In genomic region chr19:5561886-5562285, GRCm38 (mm10) we compare ENCODE assay signal across 20 mouse cellular contexts. TPM values are rescaled to one million over a fixed set of nuclear protein-coding genes. Genes with fewer than 3 reads are reported as not detected.
DNase-seq lines count a peak whose midpoint lies in the region; ATAC-seq and TF ChIP-seq lines count a peak whose summit lies in the region.
"Had no signal": no experiment of that assay in that cellular context is flagged by ENCODE, and none has a peak within 500 bp of the region (broad histone marks: within the 10 kb centered on the region; RNA-seq: fewer than 3 reads in every experiment).

No protein-coding gene starts in this region.

- no peak for TF ChIP-seq CTCF in stomach, postnatal 0 days (IDR thresholded peaks at IDR 0.05; ENCODE audit: low read depth)

- H3K9ac ChIP-seq in kidney, embryonic 16.5 days (replicated peaks; ENCODE audit: low read length): peak overlapping the region; percentile 42; the same call in 1 of the 2 replicates
- peak overlapping the region; percentile 27; the same call in 1 of the 2 replicates for H3K9ac ChIP-seq in stomach, postnatal 0 days (ENCODE audit: low read length)
- no peak overlapping the region for H3K9ac ChIP-seq in liver, embryonic 11.5 days (ENCODE audit: low read depth, low read length)
- H3K9ac ChIP-seq: forebrain, postnatal 0 days; hindbrain, embryonic 13.5 days; liver, embryonic 12.5 days had no signal

- H3K4me2 ChIP-seq in kidney, embryonic 16.5 days (replicated peaks; ENCODE audit: low read depth, low read length): peak overlapping the region; percentile 66
- H3K4me2 ChIP-seq in stomach, postnatal 0 days (replicated peaks; ENCODE audit: low read depth): no peak overlapping the region
- H3K4me2 ChIP-seq in liver, embryonic 11.5 days: no peak overlapping the region
- H3K4me2 ChIP-seq: hindbrain, embryonic 13.5 days; liver, embryonic 12.5 days had no signal

- no peaks in the 10 kb centered on the region for H3K36me3 ChIP-seq in kidney, embryonic 16.5 days (ENCODE audit: insufficient read depth, low read length)
- no peaks in the 10 kb centered on the region for H3K36me3 ChIP-seq in stomach, postnatal 0 days (ENCODE audit: control insufficient read depth, insufficient read depth, low read length)
- no peaks in the 10 kb centered on the region for H3K36me3 ChIP-seq in liver, embryonic 11.5 days (ENCODE audit: control insufficient read depth, insufficient read depth, low read length)
- H3K36me3 ChIP-seq: heart, embryonic 10.5 days; hindbrain, embryonic 13.5 days; liver, embryonic 12.5 days had no signal

- no peak for ATAC-seq in CD4-positive, CD25-positive, alpha-beta regulatory T cell, adult 4 months
- ATAC-seq in kidney, embryonic 16.5 days (ENCODE audit: low FRiP score, low TSS enrichment): no peak
- no peak for ATAC-seq in stomach, postnatal 0 days (ENCODE audit: low FRiP score, low TSS enrichment)
- ATAC-seq in activated CD4-positive, CD25-positive, alpha-beta regulatory T cell, adult 4 months: no peak
- ATAC-seq in liver, embryonic 11.5 days (replicated peaks; ENCODE audit: low FRiP score): no peak
- ATAC-seq: forebrain, postnatal 0 days; inflammation-experienced regulatory T-cells, adult 6 months; liver, embryonic 12.5 days had no signal

- H3K27ac ChIP-seq in kidney, embryonic 16.5 days (ENCODE audit: low read length): peak overlapping the region; percentile 89
- peak overlapping the region; percentile 25 for H3K27ac ChIP-seq in stomach, postnatal 0 days (replicated peaks)
- no peak overlapping the region for H3K27ac ChIP-seq in liver, embryonic 11.5 days (ENCODE audit: low read depth, low read length)
- H3K27ac ChIP-seq: heart, embryonic 10.5 days; hindbrain, embryonic 13.5 days; liver, embryonic 12.5 days had no signal

- DNase-seq in CD4-positive, CD25-positive, alpha-beta regulatory T cell, adult 2 months (ENCODE audit: low read depth, low spot score): peak; percentile 17
- DNase-seq in kidney, postnatal 25 days: no peak
- DNase-seq in kidney, postnatal 36 days: peak; percentile 14 to 36
- DNase-seq in stomach, postnatal 0 days (ENCODE audit: low spot score): peak; percentile 53
- no peak for DNase-seq in liver, embryonic 11.5 days (ENCODE audit: low spot score)
- DNase-seq: adrenal gland, postnatal 25 days; cerebellum, adult 11 months; cerebellum, postnatal 10 days; embryo, embryonic 11 days; forebrain, postnatal 0 days; lung, adult 2 months; lung, postnatal 4 days; right cerebral cortex, postnatal 4 days had no signal

- H3K4me1 ChIP-seq in kidney, embryonic 16.5 days (ENCODE audit: insufficient read depth, low read length): peaks cover 55% of the 10 kb centered on the region
- no peaks in the 10 kb centered on the region for H3K4me1 ChIP-seq in stomach, postnatal 0 days (replicated peaks; ENCODE audit: control insufficient read depth, insufficient read depth)
- H3K4me1 ChIP-seq in liver, embryonic 11.5 days (replicated peaks; ENCODE audit: control insufficient read depth, insufficient read depth, low read length): peaks cover 20% of the 10 kb centered on the region

- H3K27me3 ChIP-seq in kidney, embryonic 16.5 days (ENCODE audit: insufficient read depth, low read length): peaks cover 37% of the 10 kb centered on the region
- no peaks in the 10 kb centered on the region for H3K27me3 ChIP-seq in stomach, postnatal 0 days (ENCODE audit: control insufficient read depth, insufficient read depth, low read length)
- peaks cover 91% of the 10 kb centered on the region for H3K27me3 ChIP-seq in liver, embryonic 11.5 days (replicated peaks; ENCODE audit: control insufficient read depth, insufficient read depth, low read length)

- no peak for TF ChIP-seq EP300 in stomach, postnatal 0 days (optimal IDR thresholded peaks at IDR 0.05)

- no peaks in the 10 kb centered on the region for H3K9me3 ChIP-seq in kidney, embryonic 16.5 days (ENCODE audit: low read length)
- H3K9me3 ChIP-seq in stomach, postnatal 0 days (ENCODE audit: control insufficient read depth, low read length): no peaks in the 10 kb centered on the region
- H3K9me3 ChIP-seq in liver, embryonic 11.5 days (ENCODE audit: control insufficient read depth, low read length): no peaks in the 10 kb centered on the region
- H3K9me3 ChIP-seq: heart, embryonic 10.5 days; hindbrain, embryonic 13.5 days; liver, embryonic 12.5 days had no signal

- 33% methylated on average over 3 of the region's 3 CpGs for WGBS in kidney, embryonic 16.5 days
- 44% methylated on average over 3 of the region's 3 CpGs for WGBS in stomach, postnatal 0 days
- 48% methylated on average over 3 of the region's 3 CpGs for WGBS in liver, embryonic 11.5 days

- peak overlapping the region; percentile 55 for H3K4me3 ChIP-seq in kidney, embryonic 16.5 days (ENCODE audit: low read length)
- no peak overlapping the region; the same call in 1 of the 2 replicates for H3K4me3 ChIP-seq in stomach, postnatal 0 days (ENCODE audit: low read depth, low read length)
- no peak overlapping the region for H3K4me3 ChIP-seq in liver, embryonic 11.5 days (ENCODE audit: low read depth, low read length)
- H3K4me3 ChIP-seq: liver, embryonic 12.5 days had no signal

RNA-seq across cellular contexts. Expression of gene Ovol1, which starts 1.4 kb away (rescaled TPM):
- not detected for polyA plus RNA-seq in CD4-positive, CD25-positive, alpha-beta regulatory T cell, adult 4 months (2017; shearing (Covaris generic))
- 17.2 and 18.9 TPM in 2 replicates for polyA plus RNA-seq in kidney, embryonic 16.5 days (2015; fragmentation: Nextera tagmentation; extraction: Ambion mirVana)
- 26.6 and 28.2 TPM in 2 replicates for polyA plus RNA-seq in stomach, postnatal 0 days (2015; fragmentation: Nextera tagmentation; extraction: Ambion mirVana)
- not detected for polyA plus RNA-seq in activated CD4-positive, CD25-positive, alpha-beta regulatory T cell, adult 4 months (2017; shearing (Covaris generic))
- 0.22 TPM in 1 of 2 replicates, not detected in the other for polyA plus RNA-seq in liver, embryonic 11.5 days (2014; fragmentation: Nextera tagmentation; extraction: Ambion mirVana)
- polyA plus RNA-seq: hindbrain, embryonic 13.5 days; inflammation-experienced regulatory T-cells, adult 6 months; liver, embryonic 12.5 days had no signal

RNA-seq across cellular contexts. Expression of gene Ap5b1, which starts 5.9 kb away (rescaled TPM):
- 1 to 10 TPM; 3.8 to 7.4 TPM for polyA plus RNA-seq in CD4-positive, CD25-positive, alpha-beta regulatory T cell, adult 4 months (2017; shearing (Covaris generic))
- 10.9 and 11.5 TPM in 2 replicates for polyA plus RNA-seq in kidney, embryonic 16.5 days (2015; fragmentation: Nextera tagmentation; extraction: Ambion mirVana)
- 4.7 and 5.7 TPM in 2 replicates for polyA plus RNA-seq in stomach, postnatal 0 days (2015; fragmentation: Nextera tagmentation; extraction: Ambion mirVana)
- 1 to 10 TPM; 5.1 to 8.6 TPM for polyA plus RNA-seq in activated CD4-positive, CD25-positive, alpha-beta regulatory T cell, adult 4 months (2017; shearing (Covaris generic))
- polyA plus RNA-seq in liver, embryonic 11.5 days (2014; fragmentation: Nextera tagmentation; extraction: Ambion mirVana): 3.6 and 3.8 TPM in 2 replicates

RNA-seq across cellular contexts. Expression of gene Rnaseh2c, which starts 39.8 kb away (rescaled TPM):
- polyA plus RNA-seq in CD4-positive, CD25-positive, alpha-beta regulatory T cell, adult 4 months (2017; shearing (Covaris generic)): 100 to 1,000 TPM in 1 of 2 experiments, 10 to 100 TPM in 1; 55.0 to 102 TPM
- 133 and 146 TPM in 2 replicates for polyA plus RNA-seq in kidney, embryonic 16.5 days (2015; fragmentation: Nextera tagmentation; extraction: Ambion mirVana)
- 57.3 and 64.7 TPM in 2 replicates for polyA plus RNA-seq in stomach, postnatal 0 days (2015; fragmentation: Nextera tagmentation; extraction: Ambion mirVana)
- polyA plus RNA-seq in activated CD4-positive, CD25-positive, alpha-beta regulatory T cell, adult 4 months (2017; shearing (Covaris generic)): 10 to 100 TPM; 65.1 to 70.2 TPM
- 175 and 189 TPM in 2 replicates for polyA plus RNA-seq in liver, embryonic 11.5 days (2014; fragmentation: Nextera tagmentation; extraction: Ambion mirVana)

RNA-seq across cellular contexts. Expression of gene Kat5, which starts 48.2 kb away (rescaled TPM):
- 10 to 100 TPM; 38.8 to 84.9 TPM for polyA plus RNA-seq in CD4-positive, CD25-positive, alpha-beta regulatory T cell, adult 4 months (2017; shearing (Covaris generic))
- 56.1 and 57.4 TPM in 2 replicates for polyA plus RNA-seq in kidney, embryonic 16.5 days (2015; fragmentation: Nextera tagmentation; extraction: Ambion mirVana)
- 31.8 and 37.9 TPM in 2 replicates for polyA plus RNA-seq in stomach, postnatal 0 days (2015; fragmentation: Nextera tagmentation; extraction: Ambion mirVana)
- 10 to 100 TPM; 21.9 to 37.3 TPM for polyA plus RNA-seq in activated CD4-positive, CD25-positive, alpha-beta regulatory T cell, adult 4 months (2017; shearing (Covaris generic))
- polyA plus RNA-seq in liver, embryonic 11.5 days (2014; fragmentation: Nextera tagmentation; extraction: Ambion mirVana): 24.0 and 28.0 TPM in 2 replicates

RNA-seq across cellular contexts. Expression of gene Snx32, which starts 51.5 kb away (rescaled TPM):
- polyA plus RNA-seq in CD4-positive, CD25-positive, alpha-beta regulatory T cell, adult 4 months (2017; shearing (Covaris generic)): 10 to 100 TPM; 20.2 to 23.6 TPM
- polyA plus RNA-seq in kidney, embryonic 16.5 days (2015; fragmentation: Nextera tagmentation; extraction: Ambion mirVana): 9.9 and 10.6 TPM in 2 replicates
- polyA plus RNA-seq in stomach, postnatal 0 days (2015; fragmentation: Nextera tagmentation; extraction: Ambion mirVana): 2.8 and 3.8 TPM in 2 replicates
- 10 to 100 TPM; 16.3 to 18.4 TPM for polyA plus RNA-seq in activated CD4-positive, CD25-positive, alpha-beta regulatory T cell, adult 4 months (2017; shearing (Covaris generic))
- 7.0 and 8.3 TPM in 2 replicates for polyA plus RNA-seq in liver, embryonic 11.5 days (2014; fragmentation: Nextera tagmentation; extraction: Ambion mirVana)

Comparison
In these comparisons a context has a peak if more than half of its experiments do, and no peak if none do; other contexts are left out.
1. DNase-seq: peak in CD4-positive, CD25-positive, alpha-beta regulatory T cell, adult 2 months (single experiment), kidney, postnatal 36 days (2 of 2) and stomach, postnatal 0 days (single experiment); none in kidney, postnatal 25 days (0 of 2) and liver, embryonic 11.5 days (single experiment).
2. RNA of gene Ovol1, which starts 1.4 kb away (polyA plus RNA-seq): 26.6 to 28.2 TPM in stomach, postnatal 0 days and 17.2 to 18.9 TPM in kidney, embryonic 16.5 days; 0.22 TPM in liver, embryonic 11.5 days, not detected in CD4-positive, CD25-positive, alpha-beta regulatory T cell, adult 4 months and not detected in activated CD4-positive, CD25-positive, alpha-beta regulatory T cell, adult 4 months; every median in the first group is over 10 times any median in the second.